Mouse (Mus musculus) lung, adult 2 months (tissue): ENCODE data around the gene Slc45a3.

Experiments used
- CTCF ChIP-seq: fragments of 200-500 bp; IDR thresholded peaks from 2 replicates; pipeline ENCODE4 v1.5.1; 2011; ENCODE audit warnings: mild to moderate bottlenecking, low read length, control low read depth; ENCODE audit not compliant: insufficient read depth
- POLR2A ChIP-seq: fragments of 200-500 bp; IDR thresholded peaks from 2 replicates; pipeline ENCODE4 v1.6.1; 2011; ENCODE audit warnings: low read depth, mild to moderate bottlenecking, control low read depth, low read length, borderline replicate concordance; ENCODE audit errors: extremely low read depth

- TF ChIP-seq POLR2A = no peak
- TF ChIP-seq CTCF = no peak
Measured at GRCm38 (mm10) chr1:131917634-131918033, 45.1 kb upstream of the Slc45a3 start.
